10 mouse cellular contexts compared by ENCODE assay signal in genomic region chrX:136959688-136960087, GRCm38 (mm10). TPM values are rescaled to one million over a fixed set of nuclear protein-coding genes. Genes with fewer than 3 reads are reported as not detected.
DNase-seq lines count a peak whose midpoint lies in the region; ATAC-seq and TF ChIP-seq lines count a peak whose summit lies in the region.
"Had no signal": no experiment of that assay in that cellular context is flagged by ENCODE, and none has a peak within 500 bp of the region (broad histone marks: within the 10 kb centered on the region; RNA-seq: fewer than 3 reads in every experiment).

No protein-coding gene starts in this region.

- H3K27me3 ChIP-seq in stomach, postnatal 0 days (ENCODE audit: control insufficient read depth, insufficient read depth, low read length), result no peaks in the 10 kb centered on the region
- no peaks in the 10 kb centered on the region for H3K27me3 ChIP-seq in intestine, embryonic 15.5 days (replicated peaks)
- H3K27me3 ChIP-seq: embryonic facial prominence, embryonic 13.5 days had no signal

- no peak overlapping the region for H3K27ac ChIP-seq in stomach, postnatal 0 days (replicated peaks)
- no peak overlapping the region for H3K27ac ChIP-seq in intestine, embryonic 15.5 days
- H3K27ac ChIP-seq: embryonic facial prominence, embryonic 13.5 days had no signal

- H3K9me3 ChIP-seq in stomach, postnatal 0 days (ENCODE audit: control insufficient read depth, low read length), result no peaks in the 10 kb centered on the region
- no peaks in the 10 kb centered on the region for H3K9me3 ChIP-seq in intestine, embryonic 15.5 days
- H3K9me3 ChIP-seq: embryonic facial prominence, embryonic 13.5 days had no signal

- 30% methylated on average over 2 of the region's 2 CpGs for WGBS in stomach, postnatal 0 days
- 27% methylated on average over 2 of the region's 2 CpGs for WGBS in intestine, embryonic 15.5 days

- peak; percentile 66 for TF ChIP-seq CTCF in stomach, postnatal 0 days (IDR thresholded peaks at IDR 0.05; ENCODE audit: low read depth)

- H3K9ac ChIP-seq in stomach, postnatal 0 days (ENCODE audit: low read length), result no peak overlapping the region
- no peak overlapping the region for H3K9ac ChIP-seq in intestine, embryonic 15.5 days
- H3K9ac ChIP-seq: embryonic facial prominence, embryonic 13.5 days had no signal

- no peaks in the 10 kb centered on the region for H3K36me3 ChIP-seq in stomach, postnatal 0 days (ENCODE audit: control insufficient read depth, insufficient read depth, low read length)
- H3K36me3 ChIP-seq in intestine, embryonic 15.5 days, result no peaks in the 10 kb centered on the region
- H3K36me3 ChIP-seq: embryonic facial prominence, embryonic 13.5 days had no signal

- DNase-seq in kidney, adult 9 months, result peak; percentile 17
- no peak for DNase-seq in kidney, adult 8-10 months
- DNase-seq in 3T3-L1 (ENCODE audit: low read depth, low spot score), result peak; percentile 29
- DNase-seq in B cell, adult 2 months, result peak; percentile 25 to 39
- DNase-seq in stomach, postnatal 0 days (ENCODE audit: low spot score), result no peak
- no peak for DNase-seq in Muller cell, postnatal 12 days (ENCODE audit: inconsistent ontology term)

- ATAC-seq in common myeloid progenitor, adult 5-6 weeks (replicated peaks; ENCODE audit: low read depth, poor library complexity, severe bottlenecking), result peak; percentile 77; the same call in 1 of the 2 replicates
- ATAC-seq in stomach, postnatal 0 days (ENCODE audit: low FRiP score, low TSS enrichment), result no peak
- no peak for ATAC-seq in intestine, embryonic 15.5 days

- no peaks in the 10 kb centered on the region for H3K4me1 ChIP-seq in stomach, postnatal 0 days (replicated peaks; ENCODE audit: control insufficient read depth, insufficient read depth)
- no peaks in the 10 kb centered on the region for H3K4me1 ChIP-seq in intestine, embryonic 15.5 days (replicated peaks)
- H3K4me1 ChIP-seq: embryonic facial prominence, embryonic 13.5 days had no signal

- no peak for TF ChIP-seq EP300 in stomach, postnatal 0 days (optimal IDR thresholded peaks at IDR 0.05)

- H3K4me3 ChIP-seq in stomach, postnatal 0 days (ENCODE audit: low read depth, low read length), result no peak overlapping the region
- H3K4me3 ChIP-seq in intestine, embryonic 15.5 days (replicated peaks), result no peak overlapping the region
- H3K4me3 ChIP-seq: embryonic facial prominence, embryonic 13.5 days had no signal

- no peak overlapping the region for H3K4me2 ChIP-seq in stomach, postnatal 0 days (replicated peaks; ENCODE audit: low read depth)
- H3K4me2 ChIP-seq in intestine, embryonic 15.5 days (replicated peaks), result no peak overlapping the region
- H3K4me2 ChIP-seq: embryonic facial prominence, embryonic 13.5 days had no signal

RNA-seq across cellular contexts. Expression of gene Tmsb15b2, which starts 15.6 kb away (rescaled TPM):
- total RNA-seq in common myeloid progenitor, adult 5-6 weeks (2017), result not detected in 2 replicates
- 21.3 and 28.4 TPM in 2 replicates for polyA plus RNA-seq in stomach, postnatal 0 days (2015; fragmentation: Nextera tagmentation; extraction: Ambion mirVana)
- 51.1 and 52.2 TPM in 2 replicates for polyA plus RNA-seq in intestine, embryonic 15.5 days (2015; fragmentation: Nextera tagmentation; extraction: Ambion mirVana)

RNA-seq across cellular contexts. Expression of gene Tmsb15l, which starts 17.0 kb away (rescaled TPM):
- 14.8 and 35.9 TPM in 2 replicates for total RNA-seq in common myeloid progenitor, adult 5-6 weeks (2017)
- polyA plus RNA-seq in stomach, postnatal 0 days (2015; fragmentation: Nextera tagmentation; extraction: Ambion mirVana), result 2.9 and 3.4 TPM in 2 replicates
- 3.2 and 6.3 TPM in 2 replicates for polyA plus RNA-seq in intestine, embryonic 15.5 days (2015; fragmentation: Nextera tagmentation; extraction: Ambion mirVana)

RNA-seq across cellular contexts. Expression of gene Tmsb15b1, which starts 17.0 kb away (rescaled TPM):
- total RNA-seq in common myeloid progenitor, adult 5-6 weeks (2017), result 5.6 and 12.8 TPM in 2 replicates
- polyA plus RNA-seq in stomach, postnatal 0 days (2015; fragmentation: Nextera tagmentation; extraction: Ambion mirVana), result 17.7 and 21.5 TPM in 2 replicates
- polyA plus RNA-seq in intestine, embryonic 15.5 days (2015; fragmentation: Nextera tagmentation; extraction: Ambion mirVana), result 21.5 and 24.8 TPM in 2 replicates

RNA-seq across cellular contexts. Expression of gene H2bfm, which starts 32.6 kb away (rescaled TPM):
- not detected in 2 replicates for total RNA-seq in common myeloid progenitor, adult 5-6 weeks (2017)
- not detected in 2 replicates for polyA plus RNA-seq in stomach, postnatal 0 days (2015; fragmentation: Nextera tagmentation; extraction: Ambion mirVana)
- not detected in 2 replicates for polyA plus RNA-seq in intestine, embryonic 15.5 days (2015; fragmentation: Nextera tagmentation; extraction: Ambion mirVana)
- total RNA-seq: left cerebral cortex, postnatal 25 days had no signal
- polyA plus RNA-seq: embryonic facial prominence, embryonic 13.5 days had no signal

RNA-seq across cellular contexts. Expression of gene Zcchc18, which starts 33.3 kb away (rescaled TPM):
- 1.1 TPM in 1 of 2 replicates, not detected in the other for total RNA-seq in common myeloid progenitor, adult 5-6 weeks (2017)
- 7.4 and 8.8 TPM in 2 replicates for polyA plus RNA-seq in stomach, postnatal 0 days (2015; fragmentation: Nextera tagmentation; extraction: Ambion mirVana)
- 15.5 and 17.8 TPM in 2 replicates for polyA plus RNA-seq in intestine, embryonic 15.5 days (2015; fragmentation: Nextera tagmentation; extraction: Ambion mirVana)

Comparison
In these comparisons a context has a peak if more than half of its experiments do, and no peak if none do; other contexts are left out.
1. DNase-seq: peak in kidney, adult 9 months (single experiment), 3T3-L1 (single experiment) and B cell, adult 2 months (2 of 2); none in kidney, adult 8-10 months (0 of 2), stomach, postnatal 0 days (single experiment) and Muller cell, postnatal 12 days (single experiment).